Mouse (Mus musculus) intestine, embryonic 15.5 days (tissue): ENCODE measurements around the gene Pik3cb. TPM values are rescaled to one million over a fixed set of nuclear protein-coding genes. Genes with fewer than 3 reads are reported as not detected.

Experiments used
- ATAC-seq: fragments of 200-750 bp; cut with Nextera tagmentation; 2 replicates; pipeline ENCODE4 v1.8.0; 2017; ENCODE audit warnings: moderate TSS enrichment, moderate library complexity
- H3K27ac ChIP-seq: fragments of 300-500 bp; sonication (generic); 2 replicates; pipeline ENCODE4 v1.5.1; 2015; ENCODE audit warnings: mild to moderate bottlenecking, inconsistent platforms
- H3K27me3 ChIP-seq: fragments of 300-500 bp; sonication (generic); replicated peaks from 2 replicates; pipeline ENCODE4 v1.6.1; 2015; ENCODE audit warnings: inconsistent platforms
- H3K36me3 ChIP-seq: fragments of 300-500 bp; sonication (generic); 2 replicates; pipeline ENCODE4 v1.6.1; 2015; ENCODE audit warnings: inconsistent platforms
- H3K4me1 ChIP-seq: fragments of 300-500 bp; sonication (generic); replicated peaks from 2 replicates; pipeline ENCODE4 v1.6.1; 2015; ENCODE audit warnings: inconsistent platforms
- H3K4me2 ChIP-seq: fragments of 300-500 bp; sonication (generic); replicated peaks from 2 replicates; pipeline ENCODE4 v1.6.1; 2015; ENCODE audit warnings: mild to moderate bottlenecking, inconsistent platforms
- H3K4me3 ChIP-seq: fragments of 300-500 bp; sonication (generic); replicated peaks from 2 replicates; pipeline ENCODE4 v1.5.1; 2015; ENCODE audit warnings: inconsistent platforms
- H3K9ac ChIP-seq: fragments of 300-500 bp; sonication (generic); 2 replicates; pipeline ENCODE4 v1.6.1; 2015; ENCODE audit warnings: inconsistent platforms
- H3K9me3 ChIP-seq: fragments of 300-500 bp; sonication (generic); 2 replicates; pipeline ENCODE4 v1.6.1; 2016; ENCODE audit warnings: inconsistent platforms
- WGBS: fragments of 180-500 bp; shearing (Covaris S2); methylation state at CpG from one replicate; pipeline ENCODE4 v1.1.7; 2015; 5-methylcytosine and 5-hydroxymethylcytosine counted together
- polyA plus RNA-seq: library from polyadenylated mRNA; unstranded; fragments of >200 nt; fragmentation: Nextera tagmentation; extraction: Ambion mirVana; gene quantifications from 2 replicates; pipeline ENCODE4 v1.2.1, GENCODE M21; 2015

Gene Pik3cb
- polyA plus RNA-seq, 1 experiment from 2014 or later: 1.4 TPM

DNA sequence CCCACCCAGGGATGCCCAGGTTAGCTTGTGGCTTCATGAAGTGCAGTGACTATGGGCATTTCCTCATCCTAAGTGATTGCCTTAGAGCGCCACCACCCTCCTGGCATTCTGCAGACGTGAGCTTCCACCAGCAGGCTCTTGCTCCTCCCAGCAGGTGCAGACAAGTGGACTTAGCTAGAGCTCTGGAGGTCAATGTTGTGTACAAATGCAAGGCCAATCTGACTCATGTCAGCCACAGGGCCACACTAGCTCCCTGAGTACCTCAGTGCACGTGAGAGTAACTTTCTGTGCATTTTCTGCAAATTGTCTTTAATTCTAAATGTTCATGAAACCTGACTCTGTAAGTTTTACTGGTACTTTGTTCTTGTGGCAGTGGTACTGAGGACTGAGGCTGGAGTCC is 124.1 kb downstream of the Pik3cb start:
- no peak overlapping the region for H3K4me2 ChIP-seq
- no peaks in the 10 kb centered on the region for H3K4me1 ChIP-seq
- 70% methylated on average over 3 of the region's 3 CpGs for WGBS
- no peak overlapping the region for H3K27ac ChIP-seq
- H3K9me3 ChIP-seq: no peaks in the 10 kb centered on the region
- H3K4me3 ChIP-seq: no peak overlapping the region
- no peaks in the 10 kb centered on the region for H3K27me3 ChIP-seq
- H3K9ac ChIP-seq: no peak overlapping the region
- ATAC-seq: no peak
- no peaks in the 10 kb centered on the region for H3K36me3 ChIP-seq

DNA sequence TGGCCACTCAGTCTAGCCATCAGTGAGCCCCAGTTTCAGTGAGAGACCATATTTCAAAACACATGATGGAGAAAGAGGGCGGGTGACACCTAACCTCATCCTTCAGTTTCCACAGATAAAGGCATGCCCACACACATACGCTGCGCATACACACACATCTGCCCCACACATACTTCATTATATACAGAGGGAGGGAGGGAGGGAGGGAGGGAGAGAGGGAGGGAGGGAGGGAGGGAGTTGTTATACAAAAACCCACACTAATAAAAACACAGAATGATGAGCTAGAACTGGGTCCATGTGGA is 130.6 kb downstream of the Pik3cb start:
- Histone ChIP-seq H3K9ac (no peak overlapping the region), H3K4me3 (no peak overlapping the region), H3K27me3 (no peaks in the 10 kb centered on the region), H3K4me2 (no peak overlapping the region), H3K4me1 (no peaks in the 10 kb centered on the region), H3K36me3 (no peaks in the 10 kb centered on the region), H3K27ac (no peak overlapping the region), H3K9me3 (no peaks in the 10 kb centered on the region)
- no peak for ATAC-seq
- 89% methylated on average over 3 of the region's 3 CpGs for WGBS

- no peak for ATAC-seq
- no peaks in the 10 kb centered on the region for H3K36me3 ChIP-seq
- no peak overlapping the region for H3K4me3 ChIP-seq
- no peak overlapping the region for H3K4me2 ChIP-seq
- H3K9me3 ChIP-seq: no peaks in the 10 kb centered on the region
- 65% methylated on average over 12 of the region's 12 CpGs for WGBS
- H3K9ac ChIP-seq: no peak overlapping the region
- H3K4me1 ChIP-seq: no peaks in the 10 kb centered on the region
- no peaks in the 10 kb centered on the region for H3K27me3 ChIP-seq
- H3K27ac ChIP-seq: no peak overlapping the region
These were observed 131.1 kb downstream of the Pik3cb start for GRCm38 (mm10) chr9:99009069-99009897.

DNA sequence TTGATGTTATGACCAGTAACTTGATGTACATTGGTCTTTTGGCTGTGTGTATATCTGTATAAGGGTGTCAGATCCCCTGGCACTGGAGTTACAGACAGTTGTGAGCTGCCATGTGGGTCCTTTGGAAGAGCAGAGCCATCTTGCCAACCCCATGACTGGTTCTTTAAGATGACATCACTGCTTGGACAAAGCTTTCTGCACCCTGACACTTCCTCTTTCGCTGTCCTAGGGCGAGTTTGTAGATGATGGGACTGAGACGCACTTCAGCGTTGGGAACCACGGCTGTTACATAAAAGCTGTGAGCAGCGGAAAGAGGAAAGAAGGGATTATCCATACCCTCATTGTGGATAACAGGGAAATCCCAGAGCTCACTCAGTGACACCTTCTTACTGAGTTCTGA is 139.1 kb downstream of the Pik3cb start:
- H3K9me3 ChIP-seq: no peaks in the 10 kb centered on the region
- no peaks in the 10 kb centered on the region for H3K4me1 ChIP-seq
- H3K36me3 ChIP-seq: no peaks in the 10 kb centered on the region
- H3K9ac ChIP-seq: no peak overlapping the region
- 88% methylated on average over 6 of the region's 6 CpGs for WGBS
- no peaks in the 10 kb centered on the region for H3K27me3 ChIP-seq
- ATAC-seq: no peak
- no peak overlapping the region for H3K27ac ChIP-seq
- H3K4me2 ChIP-seq: no peak overlapping the region
- H3K4me3 ChIP-seq: no peak overlapping the region

GRCm38 (mm10) chr9:98999881-99000339 is 140.5 kb downstream of the Pik3cb start:
- H3K4me3 ChIP-seq: no peak overlapping the region
- no peak overlapping the region for H3K27ac ChIP-seq
- H3K4me2 ChIP-seq: no peak overlapping the region
- no peaks in the 10 kb centered on the region for H3K4me1 ChIP-seq
- H3K9ac ChIP-seq: no peak overlapping the region
- WGBS: 78% methylated on average over 9 of the region's 9 CpGs
- H3K36me3 ChIP-seq: no peaks in the 10 kb centered on the region
- H3K27me3 ChIP-seq: no peaks in the 10 kb centered on the region
- ATAC-seq: no peak
- H3K9me3 ChIP-seq: no peaks in the 10 kb centered on the region

DNA sequence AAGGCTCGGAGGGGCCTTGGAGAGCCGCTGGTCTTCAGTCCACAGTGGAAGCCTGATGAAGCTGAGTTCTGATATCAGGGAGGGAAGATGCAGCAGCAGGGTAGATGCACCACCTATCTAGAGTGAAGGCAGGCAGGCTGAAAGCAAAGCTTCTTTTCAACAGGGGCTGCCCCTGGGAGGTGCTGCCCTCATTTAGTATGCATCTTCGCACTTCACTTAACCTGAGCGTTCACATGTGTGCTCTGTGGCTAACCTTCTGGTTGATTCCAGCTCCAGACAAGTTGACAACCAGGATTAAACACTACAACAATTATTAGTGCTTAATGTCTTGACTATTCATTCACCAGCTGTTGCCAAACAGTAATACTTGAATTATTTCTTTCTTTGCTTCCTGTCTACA is 146.3 kb downstream of the Pik3cb start:
- 90% methylated on average over 4 of the region's 4 CpGs for WGBS
- Histone ChIP-seq H3K4me1 (no peaks in the 10 kb centered on the region), H3K27ac (no peak overlapping the region), H3K4me3 (no peak overlapping the region), H3K4me2 (no peak overlapping the region), H3K27me3 (no peaks in the 10 kb centered on the region), H3K36me3 (0 out of 2 replicates have a peak, but pooled peaks cover 3% of the 10 kb centered on the region), H3K9ac (no peak overlapping the region), H3K9me3 (no peaks in the 10 kb centered on the region)
- no peak for ATAC-seq

DNA sequence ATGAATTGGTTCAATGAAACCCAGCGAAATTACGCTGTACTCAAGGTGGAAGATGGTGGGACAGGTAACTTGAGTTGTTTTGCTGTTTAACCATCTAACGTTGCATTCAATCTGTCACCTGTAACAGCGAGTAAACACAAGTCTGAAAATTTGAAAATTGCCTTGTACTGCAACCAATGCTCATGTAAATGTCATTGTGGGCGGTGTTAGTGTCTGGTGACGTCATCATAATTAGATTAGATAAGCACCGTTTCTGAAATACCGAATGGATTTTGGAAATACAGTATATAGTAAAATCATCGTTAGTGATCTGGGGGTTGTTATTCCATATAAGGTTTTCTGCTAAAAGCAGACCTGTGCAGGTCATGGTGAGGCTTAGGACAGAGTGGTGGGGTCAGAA is 153.3 kb downstream of the Pik3cb start:
- 40% methylated on average over 9 of the region's 9 CpGs for WGBS
- Histone ChIP-seq H3K4me1 (no peaks in the 10 kb centered on the region), H3K36me3 (no peaks in the 10 kb centered on the region), H3K9me3 (no peaks in the 10 kb centered on the region), H3K27ac (no peak overlapping the region), H3K4me2 (peak overlapping the region; percentile 86), H3K27me3 (peaks cover under 1% of the 10 kb centered on the region; the same call in 1 of the 2 replicates), H3K4me3 (peak overlapping the region; percentile 84), H3K9ac (no peak overlapping the region)
- ATAC-seq: no peak

Other genes starting within 250 kb of the Pik3cb start
- gene 7420426K07Rik, start 237.5 kb downstream of the Pik3cb start, polyA plus RNA-seq: not detected in 2 replicates
- not detected in 2 replicates for gene Foxl2, start 185.3 kb downstream of the Pik3cb start, polyA plus RNA-seq
- 39.9 and 42.8 TPM in 2 replicates for gene Faim, start 154.2 kb downstream of the Pik3cb start, polyA plus RNA-seq
- gene Gm1123, start 104.9 kb downstream of the Pik3cb start, polyA plus RNA-seq: 14.5 and 15.5 TPM in 2 replicates
- not detected in 2 replicates for gene Faiml, start 96.6 kb upstream of the Pik3cb start, polyA plus RNA-seq
- gene Cep70, start 102.7 kb upstream of the Pik3cb start, polyA plus RNA-seq: 25.6 and 29.0 TPM in 2 replicates
- gene Esyt3, start 217.9 kb upstream of the Pik3cb start, polyA plus RNA-seq: 0.40 and 0.53 TPM in 2 replicates